Mouse (Mus musculus): Measurements from ENCODE around the gene Rft1.

Rft1 gene

DNA sequence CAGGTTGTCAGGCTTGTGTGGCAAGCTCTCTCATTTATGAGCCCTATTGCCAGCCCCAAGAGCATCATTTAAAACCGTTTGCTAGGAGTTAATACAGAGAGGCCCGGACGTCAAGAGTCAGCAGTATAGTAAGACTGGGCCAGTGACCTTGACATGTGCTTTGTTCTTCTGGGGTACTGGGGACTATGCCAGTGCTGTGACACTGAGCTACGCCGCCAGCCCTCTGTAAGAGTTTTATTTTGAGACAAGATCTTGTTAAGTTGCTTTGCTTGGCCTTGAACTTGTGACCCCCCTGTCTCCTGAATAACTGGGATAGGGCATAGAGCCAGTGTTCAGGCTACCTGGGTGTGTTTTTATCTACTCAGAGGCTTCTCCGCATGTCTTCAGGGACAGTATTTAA, 38.3 kb downstream of the Rft1 start:
- no peak for TF ChIP-seq GATA4 (IDR thresholded peaks at IDR 0.05; ENCODE audit: insufficient replicate concordance, low read length)

- no peak for TF ChIP-seq GATA4 (IDR thresholded peaks at IDR 0.05; ENCODE audit: insufficient replicate concordance, low read length)
Observed at GRCm38 (mm10) chr14:30694786-30695185, 40.6 kb downstream of the Rft1 start.

DNA sequence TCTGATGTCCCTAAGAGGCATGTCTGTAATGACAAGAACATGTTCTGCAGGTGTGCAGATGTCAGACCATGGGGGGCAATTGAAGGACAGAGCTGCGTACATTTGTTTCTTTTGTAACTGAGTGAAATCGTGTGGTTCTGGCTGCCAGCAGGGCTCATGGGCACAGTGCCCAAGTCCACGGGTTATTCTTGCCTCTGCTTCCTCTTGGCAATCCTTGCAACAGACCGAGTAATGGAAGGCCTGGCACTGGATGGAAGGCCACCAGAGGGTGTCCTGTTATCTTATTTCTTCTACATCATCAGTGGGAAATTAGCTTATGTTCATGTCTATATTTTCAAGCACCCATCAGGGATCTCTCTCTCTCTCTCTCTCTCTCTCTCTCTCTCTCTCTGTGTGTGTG, 41.4 kb downstream of the Rft1 start:
- TF ChIP-seq GATA4 (IDR thresholded peaks at IDR 0.05; ENCODE audit: insufficient replicate concordance, low read length): no peak

DNA sequence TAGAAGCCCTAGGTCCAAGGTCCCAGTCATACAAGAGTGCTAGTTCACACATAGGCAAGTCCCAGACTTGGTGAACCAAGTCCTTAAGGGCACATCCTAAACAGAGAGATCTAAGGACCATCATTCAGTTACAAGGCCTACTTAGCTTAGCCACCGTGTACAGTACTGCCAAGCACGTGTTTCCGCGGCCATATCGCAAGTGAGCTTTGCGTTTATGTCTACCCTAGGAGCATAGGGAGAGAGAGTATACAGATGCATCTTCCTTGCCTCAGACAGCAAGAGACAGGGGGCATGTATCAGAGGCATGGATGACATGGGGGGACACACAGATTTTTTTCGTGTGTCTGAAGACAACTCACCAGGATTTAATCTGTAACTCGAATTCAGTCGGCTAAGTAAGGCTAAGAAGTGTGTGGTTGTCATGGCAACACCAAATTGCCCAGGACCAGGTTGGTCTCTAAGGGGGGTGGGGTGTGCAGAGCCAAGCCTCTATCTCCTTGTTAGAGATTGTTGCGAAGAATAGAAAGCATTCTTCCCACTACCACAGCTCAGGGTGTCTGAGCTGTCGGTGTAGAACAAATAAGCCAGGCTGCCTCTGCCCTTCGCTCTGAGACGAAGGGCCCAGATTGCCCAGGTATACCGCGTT, 43.4 kb downstream of the Rft1 start:
- TF ChIP-seq GATA4 (IDR thresholded peaks at IDR 0.05; ENCODE audit: insufficient replicate concordance, low read length): no peak

DNA sequence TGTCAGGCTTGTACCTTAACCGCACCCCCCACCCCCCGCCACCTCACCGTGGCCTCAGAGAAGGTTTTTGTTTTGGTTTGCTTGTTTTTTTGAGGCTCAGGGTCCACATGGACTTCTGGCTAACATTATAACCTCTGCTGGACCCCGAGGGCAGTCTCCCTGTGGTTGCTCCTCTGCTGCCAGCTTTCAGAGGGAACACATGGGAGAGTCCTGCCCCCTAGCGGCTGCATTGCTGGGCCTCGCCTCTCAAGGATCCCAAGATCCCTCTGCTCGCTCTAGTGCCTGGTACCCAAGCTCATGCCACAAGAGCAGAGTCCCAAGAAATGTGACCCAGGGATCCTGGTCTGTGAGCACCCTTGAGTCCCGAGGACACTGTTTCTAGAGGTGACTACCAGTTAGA, 45.5 kb downstream of the Rft1 start:
- TF ChIP-seq GATA4 (IDR thresholded peaks at IDR 0.05; ENCODE audit: insufficient replicate concordance, low read length): no peak

GRCm38 (mm10) chr14:30702512-30702911, 48.4 kb downstream of the Rft1 start:
- TF ChIP-seq GATA4 (IDR thresholded peaks at IDR 0.05; ENCODE audit: insufficient replicate concordance, low read length): no peak

- TF ChIP-seq GATA4 (IDR thresholded peaks at IDR 0.05; ENCODE audit: insufficient replicate concordance, low read length): no peak
Observed at GRCm38 (mm10) chr14:30703079-30703478, 48.9 kb downstream of the Rft1 start.

DNA sequence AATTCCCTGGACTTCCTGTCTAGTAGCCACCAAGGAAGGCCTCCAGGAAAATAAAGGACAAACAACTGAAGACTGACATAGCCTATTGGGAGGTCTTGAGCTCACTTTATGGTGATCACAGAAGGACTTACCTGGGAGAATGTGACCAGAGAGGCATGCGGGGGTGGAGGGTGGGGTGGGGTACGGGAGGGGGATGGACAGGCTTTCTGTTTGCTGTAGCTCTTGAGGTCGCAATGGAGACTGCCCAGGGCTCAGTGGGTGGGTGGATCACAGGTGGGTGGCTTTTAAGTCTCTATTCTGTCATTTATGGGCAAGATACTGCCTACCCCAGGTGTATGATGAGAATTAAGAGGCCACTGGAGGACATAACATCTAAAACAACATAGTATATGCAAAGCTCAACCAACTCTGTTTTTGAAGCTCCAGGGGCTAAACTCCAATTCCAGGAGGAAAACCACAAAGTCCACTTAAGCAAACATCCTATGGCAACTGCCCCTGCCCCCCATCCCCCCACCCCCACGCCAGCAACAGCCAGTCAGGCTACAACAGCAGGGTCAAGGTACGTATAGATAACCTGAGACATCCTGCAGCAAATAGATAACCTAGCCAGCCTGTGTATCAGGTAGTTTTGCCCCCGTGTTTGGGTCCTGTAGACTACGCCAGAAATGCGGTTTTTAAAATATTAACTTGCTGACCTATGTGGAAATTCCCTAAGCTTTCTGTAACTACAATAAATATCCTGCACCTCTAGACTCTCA, 50.1 kb downstream of the Rft1 start:
- no peak for TF ChIP-seq GATA4 (IDR thresholded peaks at IDR 0.05; ENCODE audit: insufficient replicate concordance, low read length)

- TF ChIP-seq GATA4 (IDR thresholded peaks at IDR 0.05; ENCODE audit: insufficient replicate concordance, low read length): no peak
Observed at GRCm38 (mm10) chr14:30711892-30712291, 57.7 kb downstream of the Rft1 start.

DNA sequence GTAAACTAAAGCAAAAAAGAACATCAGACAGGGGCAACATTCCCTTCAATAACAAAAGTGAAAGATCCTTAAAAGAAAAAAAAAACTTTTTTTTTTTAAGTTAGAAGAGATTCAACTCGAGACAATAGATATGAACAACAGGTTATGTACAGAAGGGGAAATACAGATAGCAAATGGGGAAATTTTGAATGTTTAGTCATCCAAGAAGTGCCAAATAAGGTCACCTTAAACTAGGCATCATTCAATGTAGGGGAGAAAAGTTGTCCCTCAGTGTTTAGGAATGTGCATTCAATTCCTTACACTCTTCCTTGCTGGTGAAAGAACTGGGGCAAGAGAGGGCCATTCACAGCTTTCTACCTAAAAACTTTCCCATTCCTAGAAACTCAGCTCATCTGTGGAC, 59.6 kb downstream of the Rft1 start:
- TF ChIP-seq GATA4 (IDR thresholded peaks at IDR 0.05; ENCODE audit: insufficient replicate concordance, low read length): no peak

- TF ChIP-seq GATA4 (IDR thresholded peaks at IDR 0.05; ENCODE audit: insufficient replicate concordance, low read length): no peak
Observed at GRCm38 (mm10) chr14:30714799-30715617, 60.8 kb downstream of the Rft1 start, which contains the start of gene Sfmbt1. Gene Sfmbt1, plus strand, starts transcription at chr14:30714849.

DNA sequence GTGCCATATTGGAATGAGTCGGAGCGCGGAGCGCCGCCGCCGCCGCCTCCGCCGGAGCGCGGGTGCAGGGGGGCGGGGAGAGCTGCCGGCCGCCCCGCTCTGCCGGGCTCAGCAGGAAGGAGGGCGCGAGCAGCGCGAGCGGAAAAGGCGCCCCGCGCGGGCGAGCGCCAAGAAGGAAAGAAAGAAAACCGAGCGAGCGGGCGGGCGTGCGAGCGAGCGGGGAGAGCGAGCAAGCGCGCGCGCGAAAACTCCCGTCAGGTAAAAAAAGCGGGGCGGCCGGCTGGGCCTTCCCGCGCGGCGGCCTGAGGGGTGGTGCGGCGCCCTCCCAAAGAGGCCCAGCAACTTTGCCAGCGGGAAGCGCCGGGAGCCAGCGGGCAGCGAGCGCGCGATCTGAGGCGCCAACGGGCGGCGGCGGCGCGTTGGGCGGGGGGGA, 61.5 kb downstream of the Rft1 start:
- no peak for TF ChIP-seq GATA4 (IDR thresholded peaks at IDR 0.05; ENCODE audit: insufficient replicate concordance, low read length)

DNA sequence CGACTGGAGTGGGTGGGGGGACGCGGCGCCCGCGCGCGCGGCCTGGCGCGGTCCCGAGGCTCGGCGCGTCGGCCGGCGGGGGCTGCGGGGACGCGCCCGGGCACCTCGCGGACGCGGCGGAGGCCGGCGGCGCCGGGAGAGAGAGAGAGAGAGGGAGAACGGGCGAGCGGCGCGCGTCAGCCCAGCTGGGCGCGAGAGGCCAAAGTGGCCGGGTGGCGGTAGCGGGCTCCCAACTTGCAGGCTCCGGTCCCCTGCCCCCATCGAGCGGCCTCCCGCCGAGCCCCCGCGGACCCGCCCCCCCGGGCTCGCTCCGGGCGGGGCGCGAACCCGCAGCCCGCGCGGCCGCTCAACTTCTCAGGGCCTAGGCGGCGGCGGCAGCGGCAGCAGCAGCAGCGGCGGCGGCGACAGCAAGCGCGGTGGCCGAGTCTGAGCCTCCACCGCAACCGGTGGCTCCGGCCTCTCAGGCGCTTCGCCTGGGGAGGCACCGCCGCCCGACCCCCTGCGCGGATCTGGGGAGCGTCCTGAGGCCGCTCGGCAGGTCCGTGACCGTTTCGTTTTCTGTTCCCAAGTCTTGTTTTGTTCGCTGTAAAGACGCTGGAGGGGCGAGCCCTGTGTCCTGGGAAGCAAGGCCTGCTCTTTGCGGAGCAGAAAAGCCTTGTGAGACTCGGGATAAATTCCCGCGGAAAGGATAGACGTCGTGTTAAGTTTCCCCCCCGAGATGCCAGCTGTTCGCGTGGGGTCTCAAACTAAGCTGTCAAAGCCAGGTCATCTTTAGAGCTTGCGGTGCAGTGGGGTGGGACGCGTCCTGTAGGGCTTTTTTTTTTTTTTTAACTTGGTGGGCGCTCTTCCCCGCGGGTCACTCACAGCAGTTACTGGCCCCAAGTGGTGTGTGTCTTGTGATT, 62.1 kb downstream of the Rft1 start:
- no peak for TF ChIP-seq GATA4 (IDR thresholded peaks at IDR 0.05; ENCODE audit: insufficient replicate concordance, low read length)

- TF ChIP-seq GATA4 (IDR thresholded peaks at IDR 0.05; ENCODE audit: insufficient replicate concordance, low read length): no peak
Observed at GRCm38 (mm10) chr14:30716953-30717285, 62.8 kb downstream of the Rft1 start.

DNA sequence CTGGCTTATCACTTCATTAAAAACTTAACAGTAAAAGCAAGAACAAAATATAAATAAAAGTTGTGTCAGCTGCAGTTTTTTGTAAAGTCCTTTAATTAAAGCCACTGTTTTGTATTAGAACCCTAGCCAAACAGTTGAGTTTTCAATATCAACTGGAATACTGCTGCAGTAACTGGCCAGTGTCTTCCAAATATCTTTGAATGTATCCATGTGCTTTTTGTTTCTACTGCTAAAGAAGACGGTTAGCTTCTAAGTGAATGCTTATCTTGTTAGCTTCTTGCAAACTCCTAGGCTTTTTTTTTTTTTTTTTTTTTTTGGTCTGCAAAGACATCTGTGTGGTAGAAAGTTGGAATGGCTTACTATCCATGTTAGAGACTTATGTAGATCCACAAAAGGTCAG, 65.4 kb downstream of the Rft1 start:
- no peak for TF ChIP-seq GATA4 (IDR thresholded peaks at IDR 0.05; ENCODE audit: insufficient replicate concordance, low read length)
